Mouse (Mus musculus): Measurements from ENCODE around the gene Snrpd3. TPM values are rescaled to one million over a fixed set of nuclear protein-coding genes. Genes with fewer than 3 reads are reported as not detected.

The Snrpd3 gene
- total RNA-seq, 1 experiment: 124 TPM

- Histone ChIP-seq H3K4me1 (ENCODE audit: control insufficient read depth in 2 of 2, insufficient read depth in 2 of 2, low read length in 2 of 2, poor library complexity in 1 of 2) (no peaks in the 10 kb centered on the region), H3K36me3 (ENCODE audit: control insufficient read depth, insufficient read depth, low read length, poor library complexity, severe bottlenecking) (peaks cover 46% of the 10 kb centered on the region), H3K9me3 (ENCODE audit: control insufficient read depth, insufficient read depth, low read depth, low read length) (no peaks in the 10 kb centered on the region), H3K9ac (ENCODE audit: insufficient read depth, low read depth, low read length, poor library complexity, severe bottlenecking) (no peak overlapping the region), H3K4me3 (ENCODE audit: insufficient read depth in 1 of 2, low read depth in 1 of 2, low read length in 2 of 2, poor library complexity in 1 of 2, severe bottlenecking in 1 of 2) (no peak overlapping the region), H3K27ac (ENCODE audit: insufficient read depth, low read depth, low read length, poor library complexity, severe bottlenecking) (no peak overlapping the region)
- in situ Hi-C loops (cut with MboI; ENCODE audit: low sequenced_read_pairs in 2 of 2, unreplicated experiment in 2 of 2): no loop called here
- TF ChIP-seq HCFC1 (IDR thresholded peaks at IDR 0.05; ENCODE audit: borderline replicate concordance, insufficient read depth, low read length): no peak
- no peak for DNase-seq (ENCODE audit: low read depth, low spot score)
Observed at GRCm38 (mm10) chr10:75530322-75530721, 13.0 kb downstream of the Snrpd3 start.

DNA sequence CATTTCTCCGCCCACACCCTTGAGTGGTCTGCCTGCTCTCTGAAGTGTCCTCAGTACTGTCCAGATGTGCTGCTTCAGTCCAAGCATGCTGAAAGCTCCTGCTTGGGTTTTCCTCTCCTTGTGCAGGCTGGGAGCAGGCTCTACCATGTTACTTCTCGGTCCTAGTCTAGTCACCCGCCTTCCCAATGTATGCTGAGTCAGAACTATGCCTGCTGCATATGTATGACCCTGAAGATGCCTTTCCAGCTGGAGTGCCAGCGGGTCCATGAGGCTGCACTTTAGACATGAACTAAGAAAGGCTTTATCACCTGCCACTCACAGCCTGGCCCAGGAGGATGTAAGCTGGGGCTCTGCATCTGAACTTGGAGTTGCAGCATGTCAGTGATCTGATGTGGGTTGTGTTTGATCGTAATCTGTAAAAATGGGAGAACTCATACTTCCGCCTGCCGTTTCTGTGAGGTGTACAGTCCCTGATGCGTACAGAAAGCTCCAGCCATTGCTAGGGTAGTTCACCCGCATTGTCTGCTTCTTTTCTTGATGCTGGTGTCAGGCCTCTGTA, 14.3 kb downstream of the Snrpd3 start:
- Histone ChIP-seq H3K27ac (ENCODE audit: insufficient read depth, low read depth, low read length, poor library complexity, severe bottlenecking) (no peak overlapping the region), H3K9ac (ENCODE audit: insufficient read depth, low read depth, low read length, poor library complexity, severe bottlenecking) (no peak overlapping the region), H3K9me3 (ENCODE audit: control insufficient read depth, insufficient read depth, low read depth, low read length) (no peaks in the 10 kb centered on the region), H3K4me3 (ENCODE audit: insufficient read depth in 1 of 2, low read depth in 1 of 2, low read length in 2 of 2, poor library complexity in 1 of 2, severe bottlenecking in 1 of 2) (no peak overlapping the region), H3K36me3 (ENCODE audit: control insufficient read depth, insufficient read depth, low read length, poor library complexity, severe bottlenecking) (peaks cover 47% of the 10 kb centered on the region), H3K4me1 (ENCODE audit: control insufficient read depth in 2 of 2, insufficient read depth in 2 of 2, low read length in 2 of 2, poor library complexity in 1 of 2) (no peaks in the 10 kb centered on the region)
- no peak for TF ChIP-seq ZC3H11A (IDR thresholded peaks at IDR 0.05; ENCODE audit: borderline replicate concordance, low read depth, low read length)
- in situ Hi-C loops (cut with MboI; ENCODE audit: low sequenced_read_pairs in 2 of 2, unreplicated experiment in 2 of 2): no loop called here
- DNase-seq (ENCODE audit: low read depth, low spot score): no peak

DNA sequence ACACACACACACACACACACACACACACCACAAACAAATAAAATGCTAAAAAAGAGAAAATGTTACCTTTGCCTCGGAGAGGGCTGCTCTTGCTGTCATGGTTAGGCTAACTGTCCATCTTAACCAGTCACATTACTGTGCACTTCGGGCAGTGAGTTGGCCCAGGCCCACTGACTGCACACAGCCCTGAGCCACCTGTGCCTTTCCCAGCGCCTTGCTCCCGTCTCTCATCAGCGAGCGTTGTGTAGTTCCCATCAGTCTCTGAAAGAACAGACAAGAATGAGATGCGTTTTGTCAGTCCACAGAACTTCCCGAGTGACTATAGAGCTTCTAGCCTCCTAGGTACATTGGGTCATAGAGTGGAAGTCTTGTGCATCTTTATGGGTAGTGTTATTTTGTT, 16.9 kb downstream of the Snrpd3 start:
- Histone ChIP-seq H3K9ac (ENCODE audit: insufficient read depth, low read depth, low read length, poor library complexity, severe bottlenecking) (no peak overlapping the region), H3K4me1 (ENCODE audit: control insufficient read depth in 2 of 2, insufficient read depth in 2 of 2, low read length in 2 of 2, poor library complexity in 1 of 2) (no peaks in the 10 kb centered on the region), H3K4me3 (ENCODE audit: insufficient read depth in 1 of 2, low read depth in 1 of 2, low read length in 2 of 2, poor library complexity in 1 of 2, severe bottlenecking in 1 of 2) (no peak overlapping the region), H3K27ac (ENCODE audit: insufficient read depth, low read depth, low read length, poor library complexity, severe bottlenecking) (no peak overlapping the region), H3K9me3 (ENCODE audit: control insufficient read depth, insufficient read depth, low read depth, low read length) (no peaks in the 10 kb centered on the region), H3K36me3 (ENCODE audit: control insufficient read depth, insufficient read depth, low read length, poor library complexity, severe bottlenecking) (peaks cover 45% of the 10 kb centered on the region)
- no peak for DNase-seq (ENCODE audit: low read depth, low spot score)
- in situ Hi-C loops (cut with MboI; ENCODE audit: low sequenced_read_pairs in 2 of 2, unreplicated experiment in 2 of 2): no loop called here
- no peak for TF ChIP-seq CHD2 (IDR thresholded peaks at IDR 0.05; ENCODE audit: low read depth, low read length)
- no peak for TF ChIP-seq MAFK (IDR thresholded peaks at IDR 0.05; ENCODE audit: insufficient read depth, low read depth, low read length)
- no peak for TF ChIP-seq ZNF384 (IDR thresholded peaks at IDR 0.05; ENCODE audit: low read depth, low read length)
- TF ChIP-seq ZC3H11A (IDR thresholded peaks at IDR 0.05; ENCODE audit: borderline replicate concordance, low read depth, low read length): no peak
- TF ChIP-seq HCFC1 (IDR thresholded peaks at IDR 0.05; ENCODE audit: borderline replicate concordance, insufficient read depth, low read length): no peak

DNA sequence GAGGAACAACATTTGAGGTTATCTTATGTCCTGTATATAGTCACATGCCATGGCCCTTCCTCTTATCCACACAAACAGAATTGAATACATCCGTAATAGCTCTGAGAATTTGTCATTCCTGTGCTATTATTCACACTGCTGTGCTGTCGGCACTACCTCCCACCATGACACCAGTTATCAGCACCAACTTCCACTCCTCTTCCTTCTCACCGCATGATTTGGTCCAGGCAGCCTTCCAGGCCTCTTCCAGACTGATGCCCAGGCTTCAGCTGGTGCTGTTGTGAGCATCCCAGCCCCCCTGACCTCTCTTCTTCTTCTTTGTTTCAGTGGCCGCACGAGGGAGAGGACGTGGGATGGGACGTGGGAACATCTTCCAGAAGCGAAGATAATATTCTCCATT, 17.6 kb downstream of the Snrpd3 start:
- Histone ChIP-seq H3K27ac (ENCODE audit: insufficient read depth, low read depth, low read length, poor library complexity, severe bottlenecking) (no peak overlapping the region), H3K36me3 (ENCODE audit: control insufficient read depth, insufficient read depth, low read length, poor library complexity, severe bottlenecking) (peaks cover 42% of the 10 kb centered on the region)
- DNase-seq (ENCODE audit: low read depth, low spot score): no peak

GRCm38 (mm10) chr10:75535423-75535822, 18.1 kb downstream of the Snrpd3 start:
- TF ChIP-seq MAFK (IDR thresholded peaks at IDR 0.05; ENCODE audit: insufficient read depth, low read depth, low read length): no peak
- H3K9me3 ChIP-seq (ENCODE audit: control insufficient read depth, insufficient read depth, low read depth, low read length): no peaks in the 10 kb centered on the region
- peaks cover 38% of the 10 kb centered on the region for H3K36me3 ChIP-seq (ENCODE audit: control insufficient read depth, insufficient read depth, low read length, poor library complexity, severe bottlenecking)
- no peak overlapping the region for H3K4me3 ChIP-seq (ENCODE audit: insufficient read depth in 1 of 2, low read depth in 1 of 2, low read length in 2 of 2, poor library complexity in 1 of 2, severe bottlenecking in 1 of 2)
- DNase-seq (ENCODE audit: low read depth, low spot score): no peak
- in situ Hi-C loops (cut with MboI; ENCODE audit: low sequenced_read_pairs in 2 of 2, unreplicated experiment in 2 of 2): no loop called here
- no peak overlapping the region for H3K9ac ChIP-seq (ENCODE audit: insufficient read depth, low read depth, low read length, poor library complexity, severe bottlenecking)
- no peaks in the 10 kb centered on the region for H3K4me1 ChIP-seq (ENCODE audit: control insufficient read depth in 2 of 2, insufficient read depth in 2 of 2, low read length in 2 of 2, poor library complexity in 1 of 2)
- H3K27ac ChIP-seq (ENCODE audit: insufficient read depth, low read depth, low read length, poor library complexity, severe bottlenecking): no peak overlapping the region

More for the DNA sequence above, 17.6 kb downstream of the Snrpd3 start:
- H3K9ac ChIP-seq (ENCODE audit: insufficient read depth, low read depth, low read length, poor library complexity, severe bottlenecking): no peak overlapping the region
- H3K9me3 ChIP-seq (ENCODE audit: control insufficient read depth, insufficient read depth, low read depth, low read length): no peaks in the 10 kb centered on the region
- no peaks in the 10 kb centered on the region for H3K4me1 ChIP-seq (ENCODE audit: control insufficient read depth in 2 of 2, insufficient read depth in 2 of 2, low read length in 2 of 2, poor library complexity in 1 of 2)
- no peak overlapping the region for H3K4me3 ChIP-seq (ENCODE audit: insufficient read depth in 1 of 2, low read depth in 1 of 2, low read length in 2 of 2, poor library complexity in 1 of 2, severe bottlenecking in 1 of 2)
- no peak for TF ChIP-seq ZNF384 (IDR thresholded peaks at IDR 0.05; ENCODE audit: low read depth, low read length)
- no peak for TF ChIP-seq HCFC1 (IDR thresholded peaks at IDR 0.05; ENCODE audit: borderline replicate concordance, insufficient read depth, low read length)
- no peak for TF ChIP-seq ZC3H11A (IDR thresholded peaks at IDR 0.05; ENCODE audit: borderline replicate concordance, low read depth, low read length)
- TF ChIP-seq MAFK (IDR thresholded peaks at IDR 0.05; ENCODE audit: insufficient read depth, low read depth, low read length): no peak
- no peak for TF ChIP-seq CHD2 (IDR thresholded peaks at IDR 0.05; ENCODE audit: low read depth, low read length)
- in situ Hi-C loops (cut with MboI; ENCODE audit: low sequenced_read_pairs in 2 of 2, unreplicated experiment in 2 of 2): no loop called here
